Mouse (Mus musculus) C2C12 (cell line): ENCODE results near the gene Fdx1.

Experiments used
- CEBPB ChIP-seq: IDR thresholded peaks from one replicate; pipeline ENCODE4 v1.6.1; 2011; ENCODE audit warnings: low read depth, mild to moderate bottlenecking, control low read depth, moderate library complexity
- CTCF ChIP-seq: IDR thresholded peaks from one replicate; pipeline ENCODE4 v1.5.1; 2011; ENCODE audit not compliant: control insufficient read depth, insufficient read depth, insufficient read length
- FOSL1 ChIP-seq: IDR thresholded peaks from one replicate; pipeline ENCODE4 v1.8.0; 2011; ENCODE audit warnings: mild to moderate bottlenecking, low read length; ENCODE audit not compliant: poor library complexity, insufficient read depth, severe bottlenecking
- MYOG ChIP-seq: IDR thresholded peaks from one replicate; pipeline ENCODE4 v1.6.1; 2011; ENCODE audit not compliant: control insufficient read depth, insufficient read length; ENCODE audit errors: extremely low read depth
- USF1 ChIP-seq: IDR thresholded peaks from one replicate; pipeline ENCODE4 v1.6.1; 2011; ENCODE audit warnings: low read depth, mild to moderate bottlenecking, control low read depth, moderate library complexity

DNA sequence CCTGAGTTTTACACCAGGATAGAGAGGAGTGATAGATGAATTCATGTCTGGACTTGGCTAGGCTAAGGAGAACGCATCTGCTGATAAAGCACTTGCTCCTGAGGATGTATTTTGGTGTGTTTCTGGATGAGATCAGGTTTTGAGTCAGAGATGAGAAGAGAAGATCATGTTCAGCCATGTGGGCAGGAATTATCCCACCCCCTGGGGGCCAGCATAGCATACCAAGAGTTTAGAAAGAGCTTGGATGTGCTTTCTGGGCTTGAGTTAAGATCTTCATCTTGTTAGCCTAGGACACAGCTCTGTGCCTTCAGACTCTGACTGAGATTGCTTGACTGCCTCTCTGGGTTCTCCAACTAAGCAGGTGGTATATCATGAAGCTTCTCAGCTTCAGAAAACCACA lies 45.2 kb upstream of the Fdx1 start:
- TF ChIP-seq CTCF (no peak), USF1 (no peak), FOSL1 (no peak), CEBPB (no peak), MYOG (no peak)
